Mouse (Mus musculus) liver, embryonic 13.5 days (tissue): ENCODE data around the gene Hoxd13. TPM values are rescaled to one million over a fixed set of nuclear protein-coding genes. Genes with fewer than 3 reads are reported as not detected.

Experiments used
- ATAC-seq: fragments of 200-750 bp; cut with Nextera tagmentation; 2 replicates; pipeline ENCODE4 v1.8.0; 2017; ENCODE audit warnings: low read depth, mild to moderate bottlenecking, moderate number of reproducible peaks, moderate library complexity
- DNase-seq: peaks from one replicate; pipeline ENCODE4 v3.0.0; 2022
- H3K27ac ChIP-seq: fragments of 300-500 bp; sonication (generic); 2 replicates; pipeline ENCODE4 v1.5.1; 2015; ENCODE audit warnings: moderate library complexity, mild to moderate bottlenecking, inconsistent platforms
- H3K27me3 ChIP-seq: fragments of 300-500 bp; sonication (generic); 2 replicates; pipeline ENCODE4 v1.6.1; 2015; ENCODE audit warnings: mild to moderate bottlenecking, inconsistent platforms
- H3K36me3 ChIP-seq: fragments of 300-500 bp; sonication (generic); 2 replicates; pipeline ENCODE4 v1.6.1; 2015; ENCODE audit warnings: mild to moderate bottlenecking, inconsistent platforms
- H3K4me1 ChIP-seq: fragments of 300-500 bp; sonication (generic); replicated peaks from 2 replicates; pipeline ENCODE4 v1.6.1; 2015; ENCODE audit warnings: inconsistent platforms
- H3K4me2 ChIP-seq: fragments of 300-500 bp; sonication (generic); 2 replicates; pipeline ENCODE4 v1.6.1; 2015; ENCODE audit warnings: inconsistent platforms, mild to moderate bottlenecking, moderate library complexity
- H3K4me3 ChIP-seq: fragments of 300-500 bp; sonication (generic); replicated peaks from 2 replicates; pipeline ENCODE4 v1.5.1; 2015; ENCODE audit warnings: mild to moderate bottlenecking, inconsistent platforms
- H3K9ac ChIP-seq: fragments of 300-500 bp; sonication (generic); 2 replicates; pipeline ENCODE4 v1.6.1; 2015; ENCODE audit warnings: mild to moderate bottlenecking, inconsistent platforms
- H3K9me3 ChIP-seq: fragments of 300-500 bp; sonication (generic); replicated peaks from 2 replicates; pipeline ENCODE4 v1.6.1; 2016; ENCODE audit warnings: inconsistent platforms
- WGBS: fragments of 180-500 bp; shearing (Covaris S2); methylation state at CpG from one replicate; pipeline ENCODE4 v1.1.7; 2015; ENCODE audit not compliant: insufficient replicate concordance; 5-methylcytosine and 5-hydroxymethylcytosine counted together
- polyA plus RNA-seq: library from polyadenylated mRNA; unstranded; fragments of >200 nt; fragmentation: Nextera tagmentation; extraction: Ambion mirVana; gene quantifications from 2 replicates; pipeline ENCODE4 v1.2.1, GENCODE M21; 2015

Hoxd13 gene
- polyA plus RNA-seq: not detected in 2 replicates

GRCm38 (mm10) chr2:74667842-74668357, at the start of gene Hoxd13:
Gene Hoxd13, plus strand, starts transcription at chr2:74668310.
- Histone ChIP-seq H3K4me1 (peaks cover 7% of the 10 kb centered on the region; the same call in 1 of the 2 replicates), H3K27ac (no peak within 1 kb of the TSS), H3K36me3 (no peaks in the 10 kb centered on the region), H3K4me3 (peak within 1 kb of the TSS; percentile 44), H3K4me2 (peak within 1 kb of the TSS; percentile 52), H3K27me3 (peaks cover 99% of the 10 kb centered on the region), H3K9ac (no peak within 1 kb of the TSS), H3K9me3 (no peaks in the 10 kb centered on the region)
- no peak for DNase-seq
- ATAC-seq: no peak
- WGBS: under 1% methylated on average over 49 of the region's 51 CpGs

- DNase-seq: no peak
Measured at GRCm38 (mm10) chr2:74619676-74620246, 48.3 kb upstream of the Hoxd13 start.

GRCm38 (mm10) chr2:74620368-74620767, 47.7 kb upstream of the Hoxd13 start:
- Histone ChIP-seq H3K4me3 (no peak overlapping the region), H3K9ac (no peak overlapping the region), H3K9me3 (no peaks in the 10 kb centered on the region), H3K27ac (no peak overlapping the region), H3K4me2 (no peak overlapping the region), H3K27me3 (no peaks in the 10 kb centered on the region), H3K36me3 (no peaks in the 10 kb centered on the region), H3K4me1 (no peaks in the 10 kb centered on the region)
- 76% methylated on average over 10 of the region's 10 CpGs for WGBS
- ATAC-seq: no peak
- DNase-seq: no peak

More at GRCm38 (mm10) chr2:74619676-74620246, 48.3 kb upstream of the Hoxd13 start:
- no peaks in the 10 kb centered on the region for H3K36me3 ChIP-seq
- no peak overlapping the region for H3K4me3 ChIP-seq
- H3K9me3 ChIP-seq: no peaks in the 10 kb centered on the region
- no peaks in the 10 kb centered on the region for H3K4me1 ChIP-seq
- WGBS: 58% methylated on average over 3 of the region's 3 CpGs
- H3K27me3 ChIP-seq: no peaks in the 10 kb centered on the region
- H3K4me2 ChIP-seq: no peak overlapping the region
- H3K27ac ChIP-seq: no peak overlapping the region
- no peak overlapping the region for H3K9ac ChIP-seq
- no peak for ATAC-seq

- H3K9me3 ChIP-seq: no peaks in the 10 kb centered on the region
- H3K36me3 ChIP-seq: no peaks in the 10 kb centered on the region
- no peak overlapping the region for H3K27ac ChIP-seq
- 37% methylated on average over 4 of the region's 4 CpGs for WGBS
- H3K4me1 ChIP-seq: no peaks in the 10 kb centered on the region
- no peak overlapping the region for H3K4me2 ChIP-seq
- DNase-seq: no peak
- no peak overlapping the region for H3K9ac ChIP-seq
- H3K4me3 ChIP-seq: no peak overlapping the region
- no peaks in the 10 kb centered on the region for H3K27me3 ChIP-seq
- ATAC-seq: no peak
Measured at GRCm38 (mm10) chr2:74635412-74635811, 32.7 kb upstream of the Hoxd13 start.

GRCm38 (mm10) chr2:74642431-74642830, 25.7 kb upstream of the Hoxd13 start:
- Histone ChIP-seq H3K9me3 (no peaks in the 10 kb centered on the region), H3K27ac (no peak overlapping the region), H3K4me2 (no peak overlapping the region), H3K27me3 (peaks cover 34% of the 10 kb centered on the region), H3K4me3 (no peak overlapping the region), H3K9ac (no peak overlapping the region), H3K36me3 (no peaks in the 10 kb centered on the region), H3K4me1 (no peaks in the 10 kb centered on the region)
- ATAC-seq (no peak), DNase-seq (no peak)
- 53% methylated on average over 5 of the region's 5 CpGs for WGBS

GRCm38 (mm10) chr2:74645631-74646030, 22.5 kb upstream of the Hoxd13 start:
- H3K27ac ChIP-seq: no peak overlapping the region
- no peak overlapping the region for H3K4me2 ChIP-seq
- H3K27me3 ChIP-seq: peaks cover 66% of the 10 kb centered on the region
- no peak overlapping the region for H3K4me3 ChIP-seq
- no peaks in the 10 kb centered on the region for H3K4me1 ChIP-seq
- DNase-seq (no peak), ATAC-seq (no peak)
- no peaks in the 10 kb centered on the region for H3K9me3 ChIP-seq
- no peak overlapping the region for H3K9ac ChIP-seq
- WGBS: 50% methylated on average over 3 of the region's 3 CpGs
- no peaks in the 10 kb centered on the region for H3K36me3 ChIP-seq

- H3K4me1 ChIP-seq: no peaks in the 10 kb centered on the region
- ATAC-seq: no peak
- DNase-seq: no peak
Measured at GRCm38 (mm10) chr2:74647082-74647864, 20.8 kb upstream of the Hoxd13 start.

GRCm38 (mm10) chr2:74652996-74653340, 15.1 kb upstream of the Hoxd13 start:
- H3K27ac ChIP-seq: no peak overlapping the region

More at GRCm38 (mm10) chr2:74647082-74647864, 20.8 kb upstream of the Hoxd13 start:
- H3K9ac ChIP-seq: no peak overlapping the region
- no peak overlapping the region for H3K4me3 ChIP-seq
- no peak overlapping the region for H3K27ac ChIP-seq
- H3K36me3 ChIP-seq: no peaks in the 10 kb centered on the region
- H3K4me2 ChIP-seq: no peak overlapping the region
- WGBS: 17% methylated on average over 7 of the region's 7 CpGs
- peaks cover 81% of the 10 kb centered on the region for H3K27me3 ChIP-seq
- H3K9me3 ChIP-seq: no peaks in the 10 kb centered on the region

GRCm38 (mm10) chr2:74653781-74654535, 14.2 kb upstream of the Hoxd13 start:
- H3K4me3 ChIP-seq: no peak overlapping the region
- no peak overlapping the region for H3K4me2 ChIP-seq
- DNase-seq (no peak), ATAC-seq (no peak)
- H3K9me3 ChIP-seq: no peaks in the 10 kb centered on the region
- H3K4me1 ChIP-seq: peaks cover 3% of the 10 kb centered on the region; the same call in 1 of the 2 replicates
- no peak overlapping the region for H3K27ac ChIP-seq
- no peak overlapping the region for H3K9ac ChIP-seq
- H3K36me3 ChIP-seq: no peaks in the 10 kb centered on the region
- 9% methylated on average over 17 of the region's 17 CpGs for WGBS
- H3K27me3 ChIP-seq: peaks cover 91% of the 10 kb centered on the region

More at GRCm38 (mm10) chr2:74652996-74653340, 15.1 kb upstream of the Hoxd13 start:
- DNase-seq (no peak), ATAC-seq (no peak)
- Histone ChIP-seq H3K27me3 (peaks cover 91% of the 10 kb centered on the region), H3K4me3 (no peak overlapping the region), H3K4me2 (no peak overlapping the region), H3K4me1 (peaks cover 3% of the 10 kb centered on the region; the same call in 1 of the 2 replicates), H3K9me3 (no peaks in the 10 kb centered on the region), H3K9ac (no peak overlapping the region), H3K36me3 (no peaks in the 10 kb centered on the region)
- WGBS: 22% methylated on average over 2 of the region's 2 CpGs

- WGBS: 8% methylated on average over 19 of the region's 20 CpGs
- H3K4me2 ChIP-seq: no peak overlapping the region
- peaks cover 3% of the 10 kb centered on the region; the same call in 1 of the 2 replicates for H3K4me1 ChIP-seq
- H3K9ac ChIP-seq: no peak overlapping the region
- H3K9me3 ChIP-seq: no peaks in the 10 kb centered on the region
- DNase-seq: no peak
- peaks cover 91% of the 10 kb centered on the region for H3K27me3 ChIP-seq
- ATAC-seq: no peak
- no peak overlapping the region for H3K27ac ChIP-seq
- H3K4me3 ChIP-seq: no peak overlapping the region
- H3K36me3 ChIP-seq: no peaks in the 10 kb centered on the region
Measured at GRCm38 (mm10) chr2:74654743-74655419, 13.2 kb upstream of the Hoxd13 start.

GRCm38 (mm10) chr2:74655420-74655781, 12.7 kb upstream of the Hoxd13 start:
- DNase-seq: no peak
- under 1% methylated on average over 37 of the region's 47 CpGs for WGBS

More at GRCm38 (mm10) chr2:74655420-74655781, 12.7 kb upstream of the Hoxd13 start:
- no peaks in the 10 kb centered on the region for H3K36me3 ChIP-seq
- peak overlapping the region; percentile 44 for H3K4me3 ChIP-seq
- H3K9ac ChIP-seq: no peak overlapping the region
- no peaks in the 10 kb centered on the region for H3K9me3 ChIP-seq
- H3K27me3 ChIP-seq: peaks cover 91% of the 10 kb centered on the region
- ATAC-seq: no peak
- no peak overlapping the region for H3K27ac ChIP-seq
- H3K4me1 ChIP-seq: peaks cover 3% of the 10 kb centered on the region; the same call in 1 of the 2 replicates
- H3K4me2 ChIP-seq: peak overlapping the region; percentile 53
